Mouse (Mus musculus): ENCODE data around the gene Dnajc7. TPM values are rescaled to one million over a fixed set of nuclear protein-coding genes. Genes with fewer than 3 reads are reported as not detected.

The Dnajc7 gene
- total and polyA plus RNA-seq, 2 experiments from 2014 or later: 64.6 to 246 TPM

DNA sequence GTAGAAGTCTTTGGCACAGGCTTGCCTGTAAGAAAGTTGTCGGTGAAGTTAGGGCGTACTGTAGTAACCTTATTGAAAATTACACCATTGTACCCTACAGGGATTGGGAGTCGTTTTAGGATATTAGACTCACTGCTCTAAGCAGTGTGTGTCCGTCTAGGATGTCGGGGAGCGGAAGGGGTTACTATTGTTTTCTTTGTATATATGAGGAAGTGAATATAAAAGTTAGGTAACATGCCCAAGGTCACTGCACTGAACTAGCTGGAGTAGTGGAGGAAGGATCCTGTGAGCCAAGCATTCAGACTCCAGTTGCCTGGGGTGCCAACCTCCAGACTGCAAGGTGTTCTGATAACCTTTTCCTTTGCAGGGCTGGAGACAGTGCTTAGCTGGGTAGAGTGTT is 73.0 kb downstream of the Dnajc7 start:
- Histone ChIP-seq H3K27ac (no peak overlapping the region), H3K9me3 (ENCODE audit: low read length) (no peaks in the 10 kb centered on the region), H3K4me1 (ENCODE audit: insufficient read depth, low read length) (peaks cover 4% of the 10 kb centered on the region; the same call in 1 of the 2 replicates), H3K27me3 (ENCODE audit: insufficient read depth, low read length) (no peaks in the 10 kb centered on the region), H3K4me3 (ENCODE audit: low read length) (no peak overlapping the region), H3K4me2 (ENCODE audit: low read depth, low read length) (no peak overlapping the region), H3K9ac (replicated peaks; ENCODE audit: low read length) (no peak overlapping the region), H3K36me3 (ENCODE audit: insufficient read depth, low read length) (no peaks in the 10 kb centered on the region)
- ATAC-seq (no peak), DNase-seq (ENCODE audit: low spot score) (no peak)
- no peak for TF ChIP-seq CTCF (IDR thresholded peaks at IDR 0.05; ENCODE audit: low read depth)
- 87% methylated on average over 6 of the region's 6 CpGs for WGBS

- ATAC-seq: no peak
- no peaks in the 10 kb centered on the region for H3K27me3 ChIP-seq (ENCODE audit: insufficient read depth, low read length)
- TF ChIP-seq CTCF (IDR thresholded peaks at IDR 0.05; ENCODE audit: low read depth): no peak
Observed at GRCm38 (mm10) chr11:100545746-100546085, 74.3 kb downstream of the Dnajc7 start.

GRCm38 (mm10) chr11:100544832-100545745 is 74.9 kb downstream of the Dnajc7 start, which contains the start of gene Ttc25:
TSS of gene Ttc25 (plus strand) at chr11:100545607.
- H3K9ac ChIP-seq (replicated peaks; ENCODE audit: low read length): peak within 1 kb of the TSS; percentile 44
- WGBS: 3% methylated on average over 28 of the region's 28 CpGs

More at GRCm38 (mm10) chr11:100545746-100546085, 74.3 kb downstream of the Dnajc7 start:
- Histone ChIP-seq H3K4me3 (ENCODE audit: low read length) (peak overlapping the region; percentile 35), H3K9ac (replicated peaks; ENCODE audit: low read length) (peak overlapping the region; percentile 44; the same call in 1 of the 2 replicates), H3K27ac (peak overlapping the region; percentile 2; the same call in 1 of the 2 replicates), H3K4me1 (ENCODE audit: insufficient read depth, low read length) (peaks cover 4% of the 10 kb centered on the region; the same call in 1 of the 2 replicates), H3K9me3 (ENCODE audit: low read length) (no peaks in the 10 kb centered on the region), H3K4me2 (ENCODE audit: low read depth, low read length) (peak overlapping the region; percentile 75), H3K36me3 (ENCODE audit: insufficient read depth, low read length) (no peaks in the 10 kb centered on the region)
- 28% methylated on average over 7 of the region's 7 CpGs for WGBS
- no peak for DNase-seq (ENCODE audit: low spot score)

DNA sequence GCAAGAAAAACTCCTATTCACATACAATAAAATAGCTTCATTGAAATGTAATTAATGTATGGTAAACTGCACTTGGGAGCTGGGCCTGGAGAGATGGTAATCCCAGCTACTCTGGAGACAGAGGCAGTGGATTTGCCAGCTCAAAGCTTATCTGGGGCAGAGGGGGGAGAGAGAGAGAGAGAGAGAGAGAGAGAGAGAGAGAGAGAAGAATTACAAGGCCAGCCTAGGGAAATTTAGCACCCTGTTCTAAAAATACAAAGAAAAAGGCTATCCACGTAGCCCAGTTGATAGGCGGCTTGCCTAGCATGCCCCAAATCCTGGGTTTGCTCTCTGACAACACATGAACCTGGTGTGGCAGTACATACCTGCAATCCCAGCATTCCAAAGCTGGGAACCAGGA is 78.4 kb downstream of the Dnajc7 start:
- H3K4me1 ChIP-seq (ENCODE audit: insufficient read depth, low read length): peaks cover 4% of the 10 kb centered on the region; the same call in 1 of the 2 replicates
- no peak overlapping the region for H3K4me2 ChIP-seq (ENCODE audit: low read depth, low read length)
- H3K9ac ChIP-seq (replicated peaks; ENCODE audit: low read length): no peak overlapping the region
- no peaks in the 10 kb centered on the region for H3K27me3 ChIP-seq (ENCODE audit: insufficient read depth, low read length)
- DNase-seq (ENCODE audit: low spot score) (no peak), ATAC-seq (no peak)
- no peak for TF ChIP-seq CTCF (IDR thresholded peaks at IDR 0.05; ENCODE audit: low read depth)
- H3K27ac ChIP-seq: no peak overlapping the region
- no peaks in the 10 kb centered on the region for H3K36me3 ChIP-seq (ENCODE audit: insufficient read depth, low read length)
- 79% methylated on average over 2 of the region's 2 CpGs for WGBS
- H3K9me3 ChIP-seq (ENCODE audit: low read length): no peaks in the 10 kb centered on the region
- no peak overlapping the region for H3K4me3 ChIP-seq (ENCODE audit: low read length)

More at GRCm38 (mm10) chr11:100544832-100545745, 74.9 kb downstream of the Dnajc7 start, which contains the start of gene Ttc25:
- Histone ChIP-seq H3K27me3 (ENCODE audit: insufficient read depth, low read length) (no peaks in the 10 kb centered on the region), H3K4me1 (ENCODE audit: insufficient read depth, low read length) (peaks cover 4% of the 10 kb centered on the region; the same call in 1 of the 2 replicates), H3K9me3 (ENCODE audit: low read length) (no peaks in the 10 kb centered on the region), H3K4me2 (ENCODE audit: low read depth, low read length) (peak within 1 kb of the TSS; percentile 75), H3K27ac (peak within 1 kb of the TSS; percentile 2; the same call in 1 of the 2 replicates), H3K4me3 (ENCODE audit: low read length) (peak within 1 kb of the TSS; percentile 35), H3K36me3 (ENCODE audit: insufficient read depth, low read length) (no peaks in the 10 kb centered on the region)
- peak; percentile 28 for TF ChIP-seq CTCF (IDR thresholded peaks at IDR 0.05; ENCODE audit: low read depth)
- ATAC-seq: peak; percentile 96
- peak; percentile 92 for DNase-seq (ENCODE audit: low spot score)

DNA sequence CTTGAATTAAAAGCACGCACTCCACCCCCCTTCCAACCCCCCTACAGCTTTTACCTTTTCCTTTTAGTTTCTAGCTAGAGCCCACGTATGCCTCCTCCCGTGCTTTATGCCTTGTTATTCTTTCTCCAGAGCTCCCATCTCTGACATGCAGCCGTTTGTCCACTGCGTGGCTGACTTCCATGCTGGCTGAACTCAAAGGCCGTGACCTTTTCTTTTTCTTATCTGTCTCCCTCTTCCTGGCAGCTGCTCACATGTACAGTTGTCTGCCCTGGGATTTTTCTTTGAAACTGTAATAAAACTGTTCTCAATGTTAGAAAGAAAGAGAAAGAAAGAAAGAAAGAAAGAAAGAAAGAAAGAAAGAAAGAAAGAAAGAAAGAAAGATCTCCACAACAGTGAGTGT is 79.0 kb downstream of the Dnajc7 start:
- 53% methylated on average over 6 of the region's 6 CpGs for WGBS

DNA sequence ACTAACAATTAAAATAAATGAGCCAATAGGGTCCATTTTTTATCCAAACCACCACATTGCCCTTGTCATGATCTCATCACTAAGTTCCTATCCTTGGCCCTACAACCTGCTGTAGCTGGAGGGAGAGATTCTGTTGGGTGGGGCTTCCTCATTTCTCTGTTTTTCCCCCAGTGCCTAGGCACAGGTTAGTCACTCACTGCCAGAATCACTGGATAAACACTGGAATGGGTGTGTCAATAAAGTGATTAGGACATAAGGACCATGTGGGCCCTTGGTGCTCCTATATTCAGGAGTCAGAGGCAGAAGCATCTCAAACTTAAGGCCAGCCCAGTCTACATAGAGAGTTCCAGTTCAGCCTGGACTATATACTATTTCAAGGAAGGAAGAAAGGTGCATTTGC is 83.5 kb downstream of the Dnajc7 start:
- Histone ChIP-seq H3K4me3 (ENCODE audit: low read length) (no peak overlapping the region), H3K27ac (no peak overlapping the region), H3K9me3 (ENCODE audit: low read length) (no peaks in the 10 kb centered on the region), H3K36me3 (ENCODE audit: insufficient read depth, low read length) (no peaks in the 10 kb centered on the region), H3K4me2 (ENCODE audit: low read depth, low read length) (no peak overlapping the region), H3K27me3 (ENCODE audit: insufficient read depth, low read length) (no peaks in the 10 kb centered on the region), H3K4me1 (ENCODE audit: insufficient read depth, low read length) (no peaks in the 10 kb centered on the region), H3K9ac (replicated peaks; ENCODE audit: low read length) (no peak overlapping the region)
- ATAC-seq (no peak), DNase-seq (ENCODE audit: low spot score) (no peak)
- TF ChIP-seq CTCF (IDR thresholded peaks at IDR 0.05; ENCODE audit: low read depth): no peak

More for the DNA sequence above, 79.0 kb downstream of the Dnajc7 start:
- TF ChIP-seq CTCF (IDR thresholded peaks at IDR 0.05; ENCODE audit: low read depth): no peak
- Histone ChIP-seq H3K9ac (replicated peaks; ENCODE audit: low read length) (no peak overlapping the region), H3K27me3 (ENCODE audit: insufficient read depth, low read length) (no peaks in the 10 kb centered on the region), H3K4me3 (ENCODE audit: low read length) (no peak overlapping the region), H3K27ac (no peak overlapping the region), H3K9me3 (ENCODE audit: low read length) (no peaks in the 10 kb centered on the region), H3K4me2 (ENCODE audit: low read depth, low read length) (no peak overlapping the region), H3K36me3 (ENCODE audit: insufficient read depth, low read length) (no peaks in the 10 kb centered on the region), H3K4me1 (ENCODE audit: insufficient read depth, low read length) (peaks cover 2% of the 10 kb centered on the region; the same call in 1 of the 2 replicates)
- ATAC-seq (no peak), DNase-seq (ENCODE audit: low spot score) (no peak)

Data from hindbrain, postnatal 0 days (tissue).